Comparison of ENCODE assay signal across 24 mouse cellular contexts in the genomic region with DNA sequence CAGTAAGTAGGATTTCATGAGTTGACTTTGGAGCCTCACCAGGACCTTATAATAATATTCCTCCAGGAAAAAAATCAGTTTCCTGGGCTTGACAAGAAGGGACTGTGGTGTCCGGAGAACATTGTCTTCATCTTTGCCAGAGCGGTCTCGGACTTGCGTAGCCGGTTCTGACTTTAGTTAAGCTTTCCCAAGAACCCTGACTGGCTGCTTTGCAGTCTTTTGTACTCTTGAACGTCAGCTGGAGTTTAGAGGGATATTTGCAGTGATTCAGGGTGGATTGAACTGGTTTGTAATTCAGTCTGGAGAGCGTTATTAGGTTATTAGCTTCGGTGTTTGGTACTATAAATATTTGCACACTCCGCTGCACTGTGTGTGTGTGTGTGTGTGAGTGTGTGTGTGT. TPM values are rescaled to one million over a fixed set of nuclear protein-coding genes. Genes with fewer than 3 reads are reported as not detected.
DNase-seq lines count a peak whose midpoint lies in the region; ATAC-seq and TF ChIP-seq lines count a peak whose summit lies in the region.
"Had no signal": no experiment of that assay in that cellular context is flagged by ENCODE, and none has a peak within 500 bp of the region (broad histone marks: within the 10 kb centered on the region; RNA-seq: fewer than 3 reads in every experiment).

No protein-coding gene starts in this region.

- no peak for ATAC-seq in embryonic facial prominence, embryonic 11.5 days (replicated peaks; ENCODE audit: insufficient number of reproducible peaks, low FRiP score, low TSS enrichment, low read depth)
- ATAC-seq in lung, postnatal 0 days = peak; percentile 30; the same call in 1 of the 2 replicates
- ATAC-seq: activated CD4-positive, CD25-positive, alpha-beta regulatory T cell, adult 4 months; CD4-positive, CD25-positive, alpha-beta regulatory T cell, adult 4 months; forebrain, embryonic 16.5 days had no signal

- H3K4me3 ChIP-seq in embryonic facial prominence, embryonic 11.5 days (ENCODE audit: low read depth, low read length) = no peak overlapping the region
- H3K4me3 ChIP-seq in embryonic facial prominence, embryonic 10.5 days = no peak overlapping the region
- no peak overlapping the region for H3K4me3 ChIP-seq in lung, postnatal 0 days (ENCODE audit: low read depth, low read length)
- H3K4me3 ChIP-seq: embryonic facial prominence, embryonic 12.5 days; forebrain, embryonic 12.5 days; heart, adult 2 months; heart, embryonic 15.5 days; hindbrain, embryonic 10.5 days; hindbrain, embryonic 15.5 days had no signal

- H3K36me3 ChIP-seq in embryonic facial prominence, embryonic 11.5 days (replicated peaks; ENCODE audit: control insufficient read depth, insufficient read depth, low read depth, low read length) = no peaks in the 10 kb centered on the region
- H3K36me3 ChIP-seq in embryonic facial prominence, embryonic 10.5 days (replicated peaks) = no peaks in the 10 kb centered on the region
- H3K36me3 ChIP-seq in lung, postnatal 0 days (ENCODE audit: insufficient read depth, low read length) = no peaks in the 10 kb centered on the region
- H3K36me3 ChIP-seq: embryonic facial prominence, embryonic 12.5 days; forebrain, embryonic 12.5 days; G1E; heart, embryonic 15.5 days; hindbrain, embryonic 10.5 days; hindbrain, embryonic 15.5 days had no signal

- peak; percentile 15 for DNase-seq in embryonic facial prominence, embryonic 11.5 days (ENCODE audit: low spot score)
- DNase-seq in embryonic facial prominence, embryonic 10.5 days (ENCODE audit: low spot score) = no peak
- DNase-seq in kidney, postnatal 10 days = peak; percentile 37
- DNase-seq in kidney, postnatal 25 days = no peak
- DNase-seq in lung, postnatal 0 days (ENCODE audit: low spot score) = peak; percentile 31
- no peak for DNase-seq in lung, adult 18-20 months
- DNase-seq in adrenal gland, adult 2 months = no peak
- DNase-seq: adrenal gland, postnatal 25 days; B cell, adult 2 months; cerebellum, adult 2 months; cerebellum, postnatal 10 days; gastrocnemius, postnatal 10 days; heart, adult 2 months; heart, postnatal 14 days had no signal

- TF ChIP-seq EP300 in lung, postnatal 0 days (IDR thresholded peaks at IDR 0.05) = no peak

- H3K27me3 ChIP-seq in embryonic facial prominence, embryonic 11.5 days (ENCODE audit: control insufficient read depth, insufficient read depth, low read length) = no peaks in the 10 kb centered on the region
- H3K27me3 ChIP-seq in embryonic facial prominence, embryonic 10.5 days (replicated peaks; ENCODE audit: low read depth, poor library complexity, severe bottlenecking) = no peaks in the 10 kb centered on the region
- H3K27me3 ChIP-seq in lung, postnatal 0 days (replicated peaks; ENCODE audit: insufficient read depth, low read length) = no peaks in the 10 kb centered on the region
- H3K27me3 ChIP-seq: embryonic facial prominence, embryonic 12.5 days; forebrain, embryonic 12.5 days; heart, embryonic 15.5 days; hindbrain, embryonic 15.5 days had no signal

- no peak overlapping the region for H3K4me2 ChIP-seq in embryonic facial prominence, embryonic 11.5 days (ENCODE audit: low read depth, low read length)
- H3K4me2 ChIP-seq in lung, postnatal 0 days (replicated peaks; ENCODE audit: low read depth, low read length) = no peak overlapping the region
- H3K4me2 ChIP-seq: embryonic facial prominence, embryonic 12.5 days; forebrain, embryonic 12.5 days; heart, embryonic 11.5 days; heart, embryonic 15.5 days; hindbrain, embryonic 15.5 days had no signal

- no peak overlapping the region for H3K9ac ChIP-seq in embryonic facial prominence, embryonic 11.5 days (replicated peaks; ENCODE audit: low read length)
- H3K9ac ChIP-seq in lung, postnatal 0 days (replicated peaks; ENCODE audit: low read depth) = no peak overlapping the region
- H3K9ac ChIP-seq: embryonic facial prominence, embryonic 12.5 days; forebrain, embryonic 12.5 days; heart, embryonic 15.5 days; hindbrain, embryonic 15.5 days had no signal

- WGBS in embryonic facial prominence, embryonic 11.5 days = 83% methylated on average over 9 of the region's 9 CpGs
- 85% methylated on average over 9 of the region's 9 CpGs for WGBS in embryonic facial prominence, embryonic 10.5 days
- 58% methylated on average over 9 of the region's 9 CpGs for WGBS in lung, postnatal 0 days

- H3K9me3 ChIP-seq in embryonic facial prominence, embryonic 11.5 days (replicated peaks; ENCODE audit: control insufficient read depth, low read length) = no peaks in the 10 kb centered on the region
- no peaks in the 10 kb centered on the region for H3K9me3 ChIP-seq in embryonic facial prominence, embryonic 10.5 days
- no peaks in the 10 kb centered on the region for H3K9me3 ChIP-seq in lung, postnatal 0 days (ENCODE audit: low read length)
- H3K9me3 ChIP-seq: embryonic facial prominence, embryonic 12.5 days; forebrain, embryonic 12.5 days; heart, embryonic 15.5 days; hindbrain, embryonic 10.5 days; hindbrain, embryonic 15.5 days had no signal

- H3K4me1 ChIP-seq in embryonic facial prominence, embryonic 11.5 days (ENCODE audit: control insufficient read depth, insufficient read depth, low read length) = no peaks in the 10 kb centered on the region
- no peaks in the 10 kb centered on the region for H3K4me1 ChIP-seq in embryonic facial prominence, embryonic 10.5 days
- H3K4me1 ChIP-seq in lung, postnatal 0 days (ENCODE audit: insufficient read depth, low read depth, low read length) = no peaks in the 10 kb centered on the region
- H3K4me1 ChIP-seq: embryonic facial prominence, embryonic 12.5 days; forebrain, embryonic 12.5 days; hindbrain, embryonic 10.5 days; hindbrain, embryonic 15.5 days had no signal

- no peak overlapping the region for H3K27ac ChIP-seq in embryonic facial prominence, embryonic 11.5 days (replicated peaks; ENCODE audit: low read depth, low read length)
- no peak overlapping the region for H3K27ac ChIP-seq in embryonic facial prominence, embryonic 10.5 days (replicated peaks)
- no peak overlapping the region for H3K27ac ChIP-seq in lung, postnatal 0 days (ENCODE audit: low read length)
- H3K27ac ChIP-seq: embryonic facial prominence, embryonic 12.5 days; forebrain, embryonic 12.5 days; heart, embryonic 15.5 days; hindbrain, embryonic 10.5 days; hindbrain, embryonic 15.5 days had no signal

- no peak for TF ChIP-seq CTCF in lung, postnatal 0 days (IDR thresholded peaks at IDR 0.05)

RNA-seq across cellular contexts. Expression of a gene that starts 31.9 kb away (rescaled TPM):
- 1.5 and 1.6 TPM in 2 replicates for polyA plus RNA-seq in embryonic facial prominence, embryonic 11.5 days (2014; fragmentation: Nextera tagmentation; extraction: Ambion mirVana)
- 1.7 TPM in 2 replicates for polyA plus RNA-seq in embryonic facial prominence, embryonic 10.5 days (2016; fragmentation: Nextera tagmentation; extraction: Ambion mirVana)
- polyA plus RNA-seq in lung, postnatal 0 days (2015; fragmentation: Nextera tagmentation; extraction: Ambion mirVana) = 2.9 and 4.0 TPM in 2 replicates
- 10 to 100 TPM; 42.7 to 65.1 TPM for total RNA-seq in adrenal gland, adult 2 months (2021)
- polyA plus RNA-seq in adrenal gland, adult 2 months (2012; rRNA removed) = 3.3 and 3.9 TPM in 2 replicates
- polyA plus RNA-seq: CD4-positive, CD25-positive, alpha-beta regulatory T cell, adult 4 months; G1E had no signal

Comparison
In these comparisons a context has a peak if more than half of its experiments do, and no peak if none do; other contexts are left out.
1. DNase-seq: peak in embryonic facial prominence, embryonic 11.5 days (single experiment), kidney, postnatal 10 days (single experiment) and lung, postnatal 0 days (single experiment); none in embryonic facial prominence, embryonic 10.5 days (single experiment), kidney, postnatal 25 days (0 of 2), lung, adult 18-20 months (0 of 2) and adrenal gland, adult 2 months (single experiment).